Mouse (Mus musculus) CD4-positive naive resting alpha-beta T cell, adult 76 days (primary cell): Measurements from ENCODE around the gene Vipr1. TPM values are rescaled to one million over a fixed set of nuclear protein-coding genes. Genes with fewer than 3 reads are reported as not detected.

Experiments
- total RNA-seq: library from RNA; stranded (reverse); gene quantifications from one replicate; pipeline ENCODE4 v1.2.4, GENCODE M21; 2023

Vipr1 gene
- 118 TPM for total RNA-seq

DNA sequence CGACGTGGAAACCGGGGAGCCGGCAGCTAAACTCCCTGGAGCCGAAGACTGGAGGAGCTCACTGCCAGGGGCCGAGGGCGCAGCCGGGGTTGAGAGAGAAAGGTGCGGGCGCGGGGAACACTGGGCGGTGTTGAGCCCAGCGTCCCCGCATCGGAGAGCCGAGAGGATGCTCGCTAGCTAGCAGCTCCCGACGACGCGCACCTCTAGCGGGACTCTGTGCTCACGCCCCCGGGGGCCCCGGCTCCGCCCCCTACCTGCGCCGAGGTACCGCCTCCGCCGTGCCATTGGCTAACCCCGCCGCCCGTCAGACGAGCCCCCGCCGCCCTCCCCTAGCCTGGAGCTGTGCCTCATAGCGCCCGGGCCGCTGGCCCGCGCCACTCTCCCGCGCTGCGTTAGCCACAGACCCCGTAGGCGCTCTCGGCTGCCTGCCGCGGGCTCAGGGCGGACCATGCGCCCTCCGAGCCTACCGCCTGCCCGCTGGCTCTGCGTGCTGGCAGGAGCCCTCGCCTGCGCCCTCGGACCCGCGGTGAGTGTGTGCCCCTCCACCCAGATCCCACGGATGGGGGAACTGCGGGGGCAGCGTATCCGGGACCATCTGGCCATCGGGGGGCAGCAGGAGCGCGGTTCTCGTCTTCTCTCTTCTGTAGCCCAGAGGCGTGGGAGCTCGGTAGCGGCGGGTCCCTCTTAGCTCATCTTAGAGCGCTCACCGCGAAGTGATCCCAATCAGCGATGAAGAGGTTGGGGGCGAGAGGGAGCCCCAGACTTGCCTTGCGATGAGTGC is at the start of gene Vipr1:
Gene Vipr1 (plus strand): TSS at position 316 of the 781 bp plus-strand sequence.

DNA sequence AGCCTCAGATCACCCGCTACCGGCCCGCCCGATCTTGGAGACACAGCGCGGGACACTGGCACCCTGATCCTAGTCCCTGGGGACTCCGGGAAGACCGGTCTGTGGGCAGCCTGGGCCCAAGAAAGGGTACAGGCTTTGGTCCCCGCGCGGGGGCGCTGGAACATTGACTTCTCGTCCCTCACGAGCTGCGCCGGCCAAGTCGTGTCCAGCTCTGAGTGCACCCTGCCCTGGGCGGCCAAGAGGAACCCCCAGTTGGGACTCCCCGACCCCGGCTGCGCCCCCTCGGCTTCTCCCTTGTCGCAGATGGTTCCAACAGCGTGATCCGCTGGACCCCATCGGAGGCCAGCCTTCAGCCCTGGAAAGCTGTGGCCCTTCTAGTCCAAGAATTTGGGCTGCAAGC is 515 bp upstream of the Vipr1 start, which contains the start of gene Lyzl4:
Gene Lyzl4 (minus strand): TSS at position 96 of the 400 bp plus-strand sequence.

DNA sequence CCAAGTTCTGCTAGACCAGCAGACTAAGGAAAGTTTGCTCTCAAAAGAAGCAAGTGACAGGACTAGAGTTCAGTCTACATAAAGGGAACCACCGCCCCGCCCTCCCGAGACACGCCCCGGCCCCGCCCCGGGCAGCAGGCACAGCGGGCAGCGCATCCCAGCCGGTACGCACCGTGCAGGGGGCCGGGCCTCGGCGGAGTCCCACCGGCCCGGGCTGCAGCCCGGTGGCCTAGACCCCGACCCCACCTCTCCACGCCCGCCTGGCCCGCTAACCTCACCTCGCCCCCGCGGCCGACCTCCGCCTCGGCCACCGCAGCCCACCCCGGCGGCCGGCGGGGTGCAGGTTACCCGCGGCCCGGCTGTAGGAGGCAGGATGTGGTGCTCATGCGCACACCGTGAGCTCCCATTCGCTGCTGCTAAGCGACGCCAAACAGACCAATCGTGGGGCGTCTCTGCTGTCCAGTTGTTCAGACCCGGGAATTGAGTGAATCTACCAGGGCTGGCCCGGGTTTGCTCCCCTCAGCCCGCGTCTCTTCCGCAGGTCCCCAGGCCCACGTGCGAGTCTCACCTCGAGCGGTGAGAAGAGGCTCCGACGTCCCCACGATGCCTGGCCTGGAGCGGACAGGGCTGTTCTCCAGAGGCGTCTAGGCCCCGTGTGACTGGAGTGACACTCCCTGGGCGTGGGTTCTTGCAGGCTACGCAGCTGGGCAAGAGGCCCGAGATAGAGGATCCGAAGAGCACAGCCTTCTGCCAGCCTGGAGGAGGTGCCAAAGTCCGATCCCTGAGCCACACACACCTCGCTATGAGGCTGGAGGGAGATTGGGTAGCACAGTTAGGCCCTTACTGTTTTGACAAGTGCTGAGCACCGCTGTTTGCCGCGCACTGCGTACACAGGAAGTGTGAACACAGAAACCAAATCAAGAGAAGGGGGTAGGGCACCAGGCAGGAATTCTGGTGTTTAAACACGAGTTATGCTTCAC is 62.4 kb downstream of the Vipr1 start, which contains the start of gene Sec22c:
Gene Sec22c (minus strand): TSS at position 845 of the 980 bp plus-strand sequence.

DNA sequence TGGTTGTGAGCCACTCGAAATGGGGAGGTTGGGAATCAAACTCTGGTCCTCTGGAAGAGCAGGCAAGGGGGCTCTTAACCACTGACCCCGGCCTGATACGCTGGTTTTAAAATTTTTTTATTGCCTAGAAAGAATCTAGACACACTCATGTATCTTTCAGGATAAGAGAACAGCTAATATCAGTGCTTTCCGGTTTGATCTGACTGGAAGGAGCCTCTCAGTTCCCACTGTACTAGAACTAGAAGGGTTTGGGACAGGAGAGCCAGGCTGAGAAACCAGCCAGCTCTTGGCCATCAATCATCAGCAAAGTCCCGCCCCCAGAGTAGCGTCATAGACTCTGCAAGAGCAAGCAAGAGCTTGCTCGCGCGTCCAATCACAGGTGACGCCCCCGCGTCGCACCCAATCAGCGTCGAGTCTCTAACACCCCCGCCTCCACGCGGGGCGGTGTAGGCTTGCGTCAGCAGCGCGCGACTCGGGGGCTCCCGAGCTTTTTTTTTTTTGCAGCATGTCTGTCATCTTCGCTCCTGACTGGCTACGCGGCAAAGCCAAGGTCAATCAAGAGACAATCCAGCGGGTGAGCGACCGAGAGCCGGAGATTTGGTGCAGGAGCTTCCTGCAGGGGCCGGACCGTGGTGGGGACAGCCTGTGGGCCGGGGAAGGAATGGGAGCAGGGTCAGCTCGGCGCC is 67.5 kb downstream of the Vipr1 start, which contains the start of gene Ss18l2:
Gene Ss18l2 (plus strand): TSS at position 432 of the 686 bp plus-strand sequence.

DNA sequence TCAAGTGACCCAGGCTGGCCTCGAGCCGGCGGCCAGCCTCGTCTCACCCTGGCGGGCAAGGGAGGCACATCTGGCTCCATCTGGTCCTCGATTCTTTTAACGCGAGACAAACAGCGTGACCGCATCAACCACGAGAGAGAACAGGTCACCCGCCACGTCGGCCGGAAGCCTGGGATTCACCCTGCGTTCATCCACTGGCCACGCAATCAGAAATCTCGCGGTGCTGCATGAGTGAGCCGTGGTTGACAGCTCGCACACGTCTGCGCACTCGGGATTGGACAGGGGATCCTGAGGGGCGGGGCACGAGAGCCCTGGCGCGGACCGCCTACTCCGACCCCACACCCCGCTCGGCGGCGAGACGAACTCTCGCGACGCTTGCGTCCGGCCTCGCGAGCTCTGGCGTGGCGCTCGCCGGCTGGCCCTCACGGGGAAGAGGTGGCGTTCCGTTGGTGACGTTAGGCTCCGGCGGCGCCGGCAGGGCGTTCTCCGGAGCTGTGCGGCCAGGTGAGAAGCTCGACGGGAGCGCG is 76.3 kb downstream of the Vipr1 start, which contains the start of gene Nktr:
Gene Nktr (plus strand): TSS at position 378 of the 527 bp plus-strand sequence.

Other genes starting within 250 kb of the Vipr1 start
- gene Cck, start 147.0 kb upstream of the Vipr1 start, total RNA-seq, result not detected
- not detected for gene Lyzl4, start 620 bp upstream of the Vipr1 start, total RNA-seq
- gene Sec22c, start 62.8 kb downstream of the Vipr1 start, total RNA-seq, result 42.4 TPM
- gene Ss18l2, start 67.6 kb downstream of the Vipr1 start, total RNA-seq, result 16.1 TPM
- gene Nktr, start 76.5 kb downstream of the Vipr1 start, total RNA-seq, result 305 TPM
- 0.73 TPM for gene Zfp651, start 116.6 kb downstream of the Vipr1 start, total RNA-seq
- not detected for gene Klhl40, start 134.9 kb downstream of the Vipr1 start, total RNA-seq
- gene Hhatl, start 149.8 kb downstream of the Vipr1 start, total RNA-seq, result not detected
- gene Ccdc13, start 196.7 kb downstream of the Vipr1 start, total RNA-seq, result 0.85 TPM
- 31.8 TPM for gene Higd1a, start 215.6 kb downstream of the Vipr1 start, total RNA-seq